Mouse (Mus musculus): ENCODE data around the gene Ccdc87.

GRCm38 (mm10) chr19:4876241-4876640 lies 37.1 kb downstream of the Ccdc87 start:
- TF ChIP-seq POLR2A (IDR thresholded peaks at IDR 0.05; ENCODE audit: extremely low read depth, insufficient read depth, low read length), result no peak
- no peak for TF ChIP-seq CTCF (IDR thresholded peaks at IDR 0.05; ENCODE audit: extremely low read depth, insufficient read depth, low read length)

Measured in cortical plate, adult 2 months (tissue).